Mouse (Mus musculus): Measurements from ENCODE around the gene Neu2. TPM values are rescaled to one million over a fixed set of nuclear protein-coding genes. Genes with fewer than 3 reads are reported as not detected.

Neu2 gene
- polyA plus RNA-seq, 1 experiment from 2014 or later: not detected

DNA sequence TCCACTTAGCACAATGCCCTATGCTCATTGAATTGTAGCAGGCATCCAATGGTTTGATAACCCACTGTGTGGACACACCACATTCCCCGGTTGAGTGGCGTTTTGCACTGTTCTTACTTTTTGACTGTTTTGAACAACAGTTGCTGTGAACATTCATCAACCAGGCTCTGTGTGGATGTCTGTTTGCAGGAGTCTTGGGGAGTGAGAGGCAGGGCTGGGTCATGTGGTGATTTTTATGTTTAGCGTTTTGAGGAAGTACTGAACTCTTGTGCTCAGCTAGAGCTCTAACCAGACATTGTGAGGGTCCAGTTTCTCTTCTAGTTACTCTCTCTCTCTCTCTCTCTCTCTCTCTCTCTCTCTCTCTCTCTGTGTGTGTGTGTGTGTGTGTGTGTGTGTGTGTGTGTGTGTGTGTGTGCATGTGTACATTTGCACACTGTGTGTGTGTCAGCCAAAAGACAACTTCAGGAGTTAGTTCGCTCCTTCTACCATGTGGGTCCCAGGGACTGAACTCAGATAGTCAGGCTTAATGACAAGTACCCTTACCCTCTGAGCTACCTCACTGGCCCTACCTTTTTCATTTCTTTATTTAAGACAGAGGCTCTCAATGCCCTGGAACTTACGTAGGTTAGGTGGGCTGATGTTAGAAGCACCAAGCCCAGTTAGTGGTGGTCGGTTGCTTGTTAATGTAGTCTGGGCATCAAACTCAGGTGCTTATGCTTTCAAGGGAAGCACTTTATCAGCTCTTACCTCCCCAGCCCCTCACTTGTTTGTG is 115.8 kb downstream of the Neu2 start:
- Histone ChIP-seq H3K9me3 (no peaks in the 10 kb centered on the region), H3K4me3 (no peak overlapping the region), H3K36me3 (no peaks in the 10 kb centered on the region), H3K27me3 (ENCODE audit: insufficient read depth, poor library complexity, severe bottlenecking) (no peaks in the 10 kb centered on the region), H3K4me1 (replicated peaks) (peaks cover 20% of the 10 kb centered on the region), H3K27ac (no peak overlapping the region)
- no peak for DNase-seq (ENCODE audit: low spot score)
- WGBS: 82% methylated on average over 6 of the region's 6 CpGs

DNA sequence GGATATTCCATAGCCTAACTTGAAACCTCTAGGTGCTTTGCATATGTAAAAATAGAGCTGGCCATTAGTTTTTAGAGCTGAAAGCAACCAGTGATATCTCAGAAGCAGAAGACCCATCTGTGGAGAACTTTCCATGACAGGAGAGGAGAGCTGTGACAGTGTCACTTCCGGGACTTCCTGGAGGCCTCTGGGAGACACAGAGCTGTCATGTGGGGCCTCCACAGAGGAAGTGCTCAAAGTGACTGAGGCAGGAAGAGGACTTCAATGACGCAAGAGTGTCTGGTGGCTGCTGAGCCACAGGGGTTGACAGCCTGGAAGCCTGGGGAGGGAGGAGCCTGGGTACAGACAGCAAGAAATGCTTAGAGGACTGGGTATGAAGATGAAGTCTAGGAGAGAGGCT is 116.7 kb downstream of the Neu2 start:
- no peak overlapping the region for H3K4me3 ChIP-seq
- H3K27ac ChIP-seq: no peak overlapping the region
- H3K27me3 ChIP-seq (ENCODE audit: insufficient read depth, poor library complexity, severe bottlenecking): no peaks in the 10 kb centered on the region
- 60% methylated on average over 2 of the region's 2 CpGs for WGBS
- no peaks in the 10 kb centered on the region for H3K36me3 ChIP-seq
- H3K9me3 ChIP-seq: no peaks in the 10 kb centered on the region
- no peak for DNase-seq (ENCODE audit: low spot score)
- peaks cover 15% of the 10 kb centered on the region for H3K4me1 ChIP-seq (replicated peaks)

DNA sequence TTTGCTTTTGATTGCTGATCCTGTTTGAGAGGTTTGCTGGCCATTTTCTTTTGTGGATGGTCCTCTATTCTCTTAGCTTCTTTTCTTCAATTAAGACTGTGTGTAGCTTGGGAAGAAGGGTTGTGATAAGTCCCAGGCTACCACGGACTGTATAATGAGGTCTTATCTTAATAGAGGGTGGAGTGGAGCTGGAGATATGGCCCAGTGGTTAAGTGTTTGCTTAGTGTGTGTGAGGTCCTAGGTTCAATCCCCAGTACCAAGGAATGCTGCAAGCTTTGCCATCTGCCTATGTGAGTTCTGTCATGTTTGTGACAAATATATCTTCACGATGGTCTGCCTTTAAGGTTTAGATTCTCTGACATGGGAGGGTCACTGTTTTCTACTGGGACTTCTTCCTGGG is 118.4 kb downstream of the Neu2 start:
- no peak overlapping the region for H3K4me3 ChIP-seq
- DNase-seq (ENCODE audit: low spot score): no peak

DNA sequence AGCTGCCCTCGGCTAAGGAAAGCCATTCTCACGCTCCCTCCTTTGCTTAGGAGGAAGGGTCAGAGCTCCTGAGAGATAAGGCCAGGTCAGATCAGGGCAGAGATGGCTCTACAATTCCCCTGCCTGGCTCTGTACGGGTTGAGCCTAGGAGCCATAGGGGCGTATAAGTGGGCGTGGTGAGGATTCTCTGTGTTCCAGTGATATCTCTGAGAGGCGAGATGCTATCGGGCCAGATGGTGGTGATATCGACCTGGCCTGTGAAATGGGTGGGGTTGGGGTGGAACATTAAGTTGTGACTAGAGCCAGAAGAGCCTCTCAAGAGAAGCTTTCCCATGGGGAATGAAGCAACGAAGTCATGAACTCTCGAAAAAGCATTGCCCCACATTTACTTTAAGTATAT is 121.9 kb downstream of the Neu2 start:
- H3K9me3 ChIP-seq: no peaks in the 10 kb centered on the region
- H3K36me3 ChIP-seq: no peaks in the 10 kb centered on the region
- H3K27ac ChIP-seq: no peak overlapping the region
- DNase-seq (ENCODE audit: low spot score): no peak
- no peaks in the 10 kb centered on the region for H3K27me3 ChIP-seq (ENCODE audit: insufficient read depth, poor library complexity, severe bottlenecking)
- peaks cover 9% of the 10 kb centered on the region for H3K4me1 ChIP-seq (replicated peaks)
- 84% methylated on average over 10 of the region's 10 CpGs for WGBS
- H3K4me3 ChIP-seq: no peak overlapping the region

More for the DNA sequence above, 118.4 kb downstream of the Neu2 start:
- Histone ChIP-seq H3K9me3 (no peaks in the 10 kb centered on the region), H3K36me3 (no peaks in the 10 kb centered on the region), H3K4me1 (replicated peaks) (peaks cover 12% of the 10 kb centered on the region), H3K27ac (no peak overlapping the region), H3K27me3 (ENCODE audit: insufficient read depth, poor library complexity, severe bottlenecking) (no peaks in the 10 kb centered on the region)
- WGBS: 81% methylated on average over 2 of the region's 2 CpGs

DNA sequence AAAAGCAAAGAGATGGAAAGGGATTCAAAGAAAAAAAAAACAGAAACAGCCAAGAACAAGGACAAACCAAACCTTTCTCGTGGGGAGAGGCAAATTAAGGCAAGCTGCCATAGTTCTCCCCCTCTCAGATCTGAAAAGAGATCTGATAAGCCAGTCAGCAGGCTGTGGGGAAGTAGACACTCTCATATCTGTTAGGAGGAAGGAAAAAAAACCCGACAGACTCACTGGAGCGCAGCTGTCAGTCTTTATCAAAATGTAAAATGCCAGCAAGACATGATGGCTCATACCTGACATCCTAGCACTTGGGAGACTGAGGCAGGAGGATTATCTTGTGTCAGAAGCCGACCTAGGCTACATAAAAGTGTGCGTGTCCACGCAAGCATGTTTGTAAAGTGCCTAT is 122.5 kb downstream of the Neu2 start:
- Histone ChIP-seq H3K36me3 (no peaks in the 10 kb centered on the region), H3K27ac (no peak overlapping the region), H3K27me3 (ENCODE audit: insufficient read depth, poor library complexity, severe bottlenecking) (no peaks in the 10 kb centered on the region), H3K4me1 (replicated peaks) (peaks cover 12% of the 10 kb centered on the region), H3K9me3 (no peaks in the 10 kb centered on the region), H3K4me3 (no peak overlapping the region)
- no peak for DNase-seq (ENCODE audit: low spot score)
- WGBS: 84% methylated on average over 6 of the region's 6 CpGs

DNA sequence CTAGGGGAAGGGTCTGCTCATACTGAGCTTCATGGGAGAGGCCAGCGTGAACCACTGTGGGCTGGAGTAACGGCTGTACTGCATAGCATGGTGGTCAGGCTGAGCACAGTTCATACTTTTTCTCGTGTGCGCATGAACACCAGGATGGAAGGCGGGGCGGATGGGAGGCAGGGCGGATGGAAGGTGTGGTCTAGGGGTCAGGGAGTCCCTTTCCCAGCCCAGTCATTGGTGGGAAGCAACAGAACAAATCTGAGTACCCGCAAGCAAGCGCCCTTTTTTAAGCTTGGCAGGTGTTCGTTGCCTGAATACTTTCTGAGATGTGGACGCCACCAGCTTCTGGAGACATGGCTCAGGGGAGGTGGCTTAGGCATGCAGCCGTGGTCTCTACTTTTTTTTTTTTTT is 127.0 kb downstream of the Neu2 start:
- Histone ChIP-seq H3K9me3 (no peaks in the 10 kb centered on the region), H3K27me3 (ENCODE audit: insufficient read depth, poor library complexity, severe bottlenecking) (no peaks in the 10 kb centered on the region), H3K4me1 (replicated peaks) (peaks cover 20% of the 10 kb centered on the region), H3K27ac (0 out of 2 replicates have a peak overlapping the region, but pooled peaks have one; percentile 45), H3K36me3 (no peaks in the 10 kb centered on the region), H3K4me3 (no peak overlapping the region)
- 86% methylated on average over 12 of the region's 12 CpGs for WGBS
- DNase-seq (ENCODE audit: low spot score): no peak

DNA sequence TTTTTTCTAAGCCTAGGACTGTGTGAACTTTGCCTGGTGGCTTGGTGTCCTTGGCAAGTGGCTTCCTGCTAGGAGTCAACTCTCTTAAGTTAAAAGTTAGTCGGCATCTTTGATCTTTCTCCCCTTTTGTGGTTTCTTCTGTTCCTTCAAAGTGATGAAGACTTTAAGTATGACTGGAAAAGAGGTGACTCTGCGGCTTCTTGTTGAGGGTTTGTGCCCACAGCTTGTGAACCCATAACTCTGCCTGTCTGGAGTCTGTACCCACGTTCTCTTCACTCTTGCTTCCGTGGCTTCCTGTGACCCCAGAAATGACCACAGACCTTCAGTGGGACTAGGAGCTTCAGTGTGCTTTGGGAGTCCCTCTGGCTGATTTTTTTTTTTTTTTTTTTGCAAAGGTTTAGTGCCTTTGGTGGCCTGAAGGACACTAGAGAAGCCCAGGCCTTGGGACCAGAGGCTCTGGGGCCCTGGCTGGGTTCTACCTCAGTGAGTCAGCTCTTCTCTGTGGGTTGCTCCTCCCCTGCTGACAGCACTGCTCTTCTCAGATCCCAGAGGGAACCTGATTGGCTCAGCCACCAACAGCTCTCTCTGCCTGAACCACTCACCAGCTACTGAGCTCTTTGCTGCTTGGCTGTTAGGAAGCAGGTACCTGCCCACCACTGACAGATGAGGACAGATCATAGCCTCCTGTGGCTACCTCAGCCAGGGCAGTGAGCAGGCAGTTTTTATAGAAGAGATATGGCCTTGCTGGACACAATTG is 127.6 kb downstream of the Neu2 start:
- H3K27ac ChIP-seq: no peak overlapping the region
- no peaks in the 10 kb centered on the region for H3K36me3 ChIP-seq
- H3K27me3 ChIP-seq (ENCODE audit: insufficient read depth, poor library complexity, severe bottlenecking): no peaks in the 10 kb centered on the region
- DNase-seq (ENCODE audit: low spot score): no peak
- no peak overlapping the region for H3K4me3 ChIP-seq
- peaks cover 20% of the 10 kb centered on the region for H3K4me1 ChIP-seq (replicated peaks)
- 84% methylated on average over 4 of the region's 4 CpGs for WGBS
- no peaks in the 10 kb centered on the region for H3K9me3 ChIP-seq

DNA sequence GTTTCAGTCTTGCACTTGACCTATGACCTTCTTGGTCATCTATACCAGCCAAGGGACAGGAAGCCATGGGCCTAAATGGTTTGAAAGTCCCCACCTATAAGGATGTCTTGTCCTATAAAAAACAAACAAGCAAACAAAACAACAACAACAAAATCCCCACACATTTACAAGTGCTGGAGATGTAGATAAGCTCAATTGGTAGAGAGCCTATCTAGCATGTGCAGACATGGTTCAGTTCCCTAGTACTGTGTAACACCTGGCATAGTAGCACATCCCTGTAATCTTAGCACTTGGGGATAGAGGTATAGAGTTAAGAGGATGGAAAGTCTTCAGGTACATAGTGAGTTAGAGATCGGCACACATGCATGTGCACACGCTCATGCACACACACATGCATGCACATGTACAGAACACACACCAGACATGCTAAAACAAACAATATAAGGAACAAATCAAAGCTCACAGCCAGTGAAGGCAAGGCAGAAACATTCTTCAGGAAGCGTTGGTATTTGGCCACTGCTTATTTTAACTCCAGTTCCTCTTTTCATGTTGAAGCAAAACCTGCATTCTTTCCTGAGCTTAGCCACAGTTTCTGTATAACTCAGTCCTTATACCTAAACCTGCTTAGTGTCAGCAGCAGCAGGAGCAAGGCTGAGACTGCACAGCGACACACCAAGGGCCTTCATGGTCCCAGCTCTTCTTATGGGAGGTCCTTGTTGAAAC is 128.3 kb downstream of the Neu2 start:
- WGBS: 87% methylated on average over 4 of the region's 4 CpGs

DNA sequence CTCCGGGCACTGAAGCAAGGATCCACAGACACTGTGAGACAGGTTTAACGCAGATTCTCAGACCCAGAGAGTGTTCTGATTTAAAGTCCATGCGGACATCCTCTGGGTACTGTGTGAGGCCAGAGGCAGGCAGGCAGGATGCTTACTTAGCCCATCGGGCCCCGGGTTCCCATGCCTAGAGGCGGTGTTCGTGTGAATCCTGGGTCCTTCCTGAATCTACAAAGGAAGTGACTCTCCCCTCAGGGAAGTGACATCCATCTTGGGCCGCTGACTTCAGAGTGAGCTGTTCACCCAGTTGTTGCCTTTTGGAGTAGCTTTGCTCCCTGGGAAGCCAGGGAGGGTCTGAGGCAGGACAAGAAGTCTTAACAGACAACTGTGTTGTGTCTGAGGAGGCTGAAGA is 130.0 kb downstream of the Neu2 start:
- 87% methylated on average over 8 of the region's 8 CpGs for WGBS

More for the DNA sequence above, 128.3 kb downstream of the Neu2 start:
- no peak for DNase-seq (ENCODE audit: low spot score)
- Histone ChIP-seq H3K4me3 (no peak overlapping the region), H3K27me3 (ENCODE audit: insufficient read depth, poor library complexity, severe bottlenecking) (no peaks in the 10 kb centered on the region), H3K9me3 (no peaks in the 10 kb centered on the region), H3K36me3 (no peaks in the 10 kb centered on the region), H3K4me1 (replicated peaks) (peaks cover 20% of the 10 kb centered on the region), H3K27ac (no peak overlapping the region)

DNA sequence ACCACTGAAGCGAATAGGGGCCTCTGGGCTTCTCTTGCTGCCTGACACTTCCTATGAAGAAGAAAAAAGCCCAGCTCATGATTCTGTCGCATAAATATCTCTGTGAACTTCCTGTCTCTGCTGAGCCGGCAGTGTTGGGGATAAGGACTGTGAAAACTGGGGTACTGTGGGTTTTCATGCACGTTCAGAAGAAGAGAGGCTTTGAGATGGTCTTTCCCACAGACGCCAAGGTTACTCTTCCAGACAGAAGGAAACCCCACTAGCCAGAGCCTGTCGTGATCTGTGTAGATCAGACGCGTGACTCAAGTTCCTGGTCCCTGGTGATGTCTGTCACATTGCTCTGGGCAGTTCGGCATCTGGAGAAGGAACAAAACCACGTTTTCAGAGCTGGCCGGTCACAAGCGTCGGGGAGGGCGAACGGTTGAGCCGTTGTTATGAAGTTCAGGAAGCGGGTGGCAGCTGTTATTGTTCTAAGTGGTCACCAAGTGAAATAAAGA is 130.5 kb downstream of the Neu2 start:
- Histone ChIP-seq H3K4me1 (replicated peaks) (peaks cover 20% of the 10 kb centered on the region), H3K36me3 (no peaks in the 10 kb centered on the region), H3K27ac (peak overlapping the region; percentile 56), H3K4me3 (no peak overlapping the region), H3K9me3 (no peaks in the 10 kb centered on the region), H3K27me3 (ENCODE audit: insufficient read depth, poor library complexity, severe bottlenecking) (no peaks in the 10 kb centered on the region)
- DNase-seq (ENCODE audit: low spot score): no peak
- 77% methylated on average over 17 of the region's 17 CpGs for WGBS

More for the DNA sequence above, 130.0 kb downstream of the Neu2 start:
- H3K36me3 ChIP-seq: no peaks in the 10 kb centered on the region
- peak overlapping the region; percentile 56 for H3K27ac ChIP-seq
- no peaks in the 10 kb centered on the region for H3K27me3 ChIP-seq (ENCODE audit: insufficient read depth, poor library complexity, severe bottlenecking)
- H3K4me1 ChIP-seq (replicated peaks): peaks cover 20% of the 10 kb centered on the region
- DNase-seq (ENCODE audit: low spot score): no peak
- no peak overlapping the region for H3K4me3 ChIP-seq
- H3K9me3 ChIP-seq: no peaks in the 10 kb centered on the region

DNA sequence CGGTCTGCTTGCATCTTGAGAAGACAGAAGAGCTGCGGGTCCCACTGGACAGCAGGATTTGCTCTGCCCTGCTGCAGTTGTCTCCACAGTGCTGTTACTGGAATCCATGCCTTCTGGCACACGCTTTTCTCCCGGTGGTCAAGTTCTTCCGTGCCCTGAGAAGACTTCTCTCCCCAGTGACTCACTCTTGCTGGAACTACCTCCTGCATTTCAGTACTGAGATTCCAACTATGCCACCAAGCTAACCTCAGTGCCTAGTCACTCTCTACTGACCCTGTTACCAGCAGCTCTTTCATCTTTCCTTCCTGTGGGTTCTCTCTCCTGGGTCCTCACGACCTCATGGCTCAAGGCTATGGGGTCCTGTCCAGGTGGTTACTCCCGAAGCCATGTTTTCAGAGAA is 133.3 kb downstream of the Neu2 start:
- no peak overlapping the region for H3K27ac ChIP-seq
- peaks cover 3% of the 10 kb centered on the region; the same call in 1 of the 2 replicates for H3K4me1 ChIP-seq (replicated peaks)
- no peak for DNase-seq (ENCODE audit: low spot score)
- no peaks in the 10 kb centered on the region for H3K27me3 ChIP-seq (ENCODE audit: insufficient read depth, poor library complexity, severe bottlenecking)
- H3K4me3 ChIP-seq: no peak overlapping the region
- WGBS: 91% methylated on average over 7 of the region's 7 CpGs
- no peaks in the 10 kb centered on the region for H3K9me3 ChIP-seq
- H3K36me3 ChIP-seq: no peaks in the 10 kb centered on the region

DNA sequence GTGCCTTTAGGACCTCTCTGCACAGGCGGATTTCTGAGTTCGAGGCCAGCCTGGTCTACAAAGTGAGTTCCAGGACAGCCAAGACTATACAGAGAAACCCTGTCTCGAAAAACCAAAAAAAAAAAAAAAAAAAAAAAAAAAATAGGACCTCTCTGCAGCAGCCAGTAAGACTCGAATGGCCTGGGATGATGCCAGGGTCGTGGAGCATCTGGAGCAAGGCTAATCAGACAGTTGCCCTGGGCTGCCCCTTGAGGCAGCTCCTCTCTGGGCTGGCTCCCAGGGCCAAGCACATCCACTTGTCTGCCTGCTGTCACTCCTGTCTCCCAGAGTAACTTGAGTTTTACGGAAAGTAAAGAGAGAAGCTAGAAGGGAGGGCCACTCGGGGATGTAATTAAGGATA is 135.4 kb downstream of the Neu2 start:
- Histone ChIP-seq H3K9me3 (no peaks in the 10 kb centered on the region), H3K4me3 (no peak overlapping the region), H3K4me1 (replicated peaks) (no peaks in the 10 kb centered on the region; the same call in 1 of the 2 replicates), H3K27me3 (ENCODE audit: insufficient read depth, poor library complexity, severe bottlenecking) (no peaks in the 10 kb centered on the region), H3K36me3 (no peaks in the 10 kb centered on the region), H3K27ac (no peak overlapping the region)
- WGBS: 76% methylated on average over 7 of the region's 7 CpGs
- DNase-seq (ENCODE audit: low spot score): no peak

Measured in hindbrain, embryonic 10.5 days (tissue).